Mouse (Mus musculus) stomach, postnatal 0 days (tissue): ENCODE measurements at regions not wholly inside any gene's neighbourhood (a gene's known extent, or its start where the extent isn't known, plus 50 kb on each side); places are given as distances from the start of the nearest gene placed in this dataset.
A peak's percentile ranks its signal among the peaks of the same experiment; 100 is the strongest.

Experiments
- ATAC-seq: fragments of 200-750 bp; cut with Nextera tagmentation; 2 replicates; pipeline ENCODE4 v1.8.0; 2017; ENCODE audit not compliant: low FRiP score, low TSS enrichment
- DNase-seq: peaks from one replicate; pipeline ENCODE4 v3.0.0-alpha.2; 2016; ENCODE audit warnings: low spot score
- H3K27ac ChIP-seq: fragments of 300-500 bp; sonication (generic); replicated peaks from 2 replicates; pipeline ENCODE4 v1.5.1; 2014; ENCODE audit warnings: mild to moderate bottlenecking, control low read depth
- H3K27me3 ChIP-seq: fragments of 300-500 bp; sonication (generic); 2 replicates; pipeline ENCODE4 v1.6.1; 2014; ENCODE audit warnings: low read length; ENCODE audit not compliant: control insufficient read depth, insufficient read depth
- H3K36me3 ChIP-seq: fragments of 300-500 bp; sonication (generic); 2 replicates; pipeline ENCODE4 v1.6.1; 2014; ENCODE audit warnings: low read length, mixed read lengths; ENCODE audit not compliant: control insufficient read depth, insufficient read depth
- H3K4me1 ChIP-seq: fragments of 300-500 bp; sonication (generic); replicated peaks from 2 replicates; pipeline ENCODE4 v1.6.1; 2014; ENCODE audit warnings: antibody characterized with exemption; ENCODE audit not compliant: control insufficient read depth, insufficient read depth
- H3K4me2 ChIP-seq: fragments of 300-500 bp; sonication (generic); replicated peaks from 2 replicates; pipeline ENCODE4 v1.6.1; 2014; ENCODE audit warnings: low read depth, mild to moderate bottlenecking, control low read depth, moderate library complexity
- H3K4me3 ChIP-seq: fragments of 300-500 bp; sonication (generic); 2 replicates; pipeline ENCODE4 v1.5.1; 2014; ENCODE audit warnings: low read depth, low read length, control low read depth
- H3K9ac ChIP-seq: fragments of 300-500 bp; sonication (generic); 2 replicates; pipeline ENCODE4 v1.6.1; 2014; ENCODE audit warnings: mild to moderate bottlenecking, low read length, control low read depth, mixed read lengths
- H3K9me3 ChIP-seq: fragments of 300-500 bp; sonication (generic); 2 replicates; pipeline ENCODE4 v1.6.1; 2016; ENCODE audit warnings: low read length; ENCODE audit not compliant: control insufficient read depth
- CTCF ChIP-seq: IDR thresholded peaks from 2 replicates; pipeline ENCODE4 v1.5.1; 2016; ENCODE audit warnings: antibody characterized with exemption, low read depth, mild to moderate bottlenecking, moderate library complexity
- EP300 ChIP-seq: optimal IDR thresholded peaks from 2 replicates; pipeline ENCODE3; 2016; ENCODE audit warnings: antibody characterized with exemption
- WGBS: fragments of 180-500 bp; shearing (Covaris S2); extraction: QIAGEN DNeasy Blood & Tissue Kit; methylation state at CpG from one replicate; pipeline ENCODE4 v1.1.7; 2014; 5-methylcytosine and 5-hydroxymethylcytosine counted together

- DNase-seq (no peak), ATAC-seq (no peak)
- Histone ChIP-seq H3K9ac (no peak overlapping the region), H3K27ac (no peak overlapping the region), H3K36me3 (no peaks in the 10 kb centered on the region), H3K4me1 (no peaks in the 10 kb centered on the region), H3K27me3 (no peaks in the 10 kb centered on the region), H3K9me3 (no peaks in the 10 kb centered on the region), H3K4me3 (no peak overlapping the region), H3K4me2 (no peak overlapping the region)
- WGBS, result 58% methylated on average over 6 of the region's 6 CpGs
- TF ChIP-seq EP300, result no peak
- TF ChIP-seq CTCF, result 0 out of 2 replicates have a peak, but pooled peaks have one; percentile 11
Measured at GRCm38 (mm10) chr8:89685696-89686095, 641.7 kb upstream of the Sall1 start.

- H3K27me3 ChIP-seq, result no peaks in the 10 kb centered on the region
- no peak for TF ChIP-seq EP300
- TF ChIP-seq CTCF, result no peak
- H3K4me1 ChIP-seq, result no peaks in the 10 kb centered on the region
- 81% methylated on average over 4 of the region's 4 CpGs for WGBS
- no peak overlapping the region for H3K4me3 ChIP-seq
- DNase-seq, result no peak
- H3K4me2 ChIP-seq, result no peak overlapping the region
- H3K9ac ChIP-seq, result no peak overlapping the region
- no peak for ATAC-seq
- no peak overlapping the region for H3K27ac ChIP-seq
- H3K36me3 ChIP-seq, result no peaks in the 10 kb centered on the region
- no peaks in the 10 kb centered on the region for H3K9me3 ChIP-seq
Measured at GRCm38 (mm10) chr8:89680937-89681336, 637.0 kb upstream of the Sall1 start.

- Histone ChIP-seq H3K9ac (no peak overlapping the region), H3K36me3 (no peaks in the 10 kb centered on the region), H3K4me1 (no peaks in the 10 kb centered on the region), H3K4me3 (no peak overlapping the region), H3K9me3 (no peaks in the 10 kb centered on the region), H3K27ac (no peak overlapping the region), H3K4me2 (no peak overlapping the region), H3K27me3 (no peaks in the 10 kb centered on the region)
- TF ChIP-seq EP300 (no peak), CTCF (no peak)
- 80% methylated on average over 5 of the region's 5 CpGs for WGBS
- DNase-seq, result no peak
- no peak for ATAC-seq
Measured at GRCm38 (mm10) chr8:89680341-89680740, 636.4 kb upstream of the Sall1 start.

GRCm38 (mm10) chr8:89679551-89679950, 635.6 kb upstream of the Sall1 start:
- H3K9me3 ChIP-seq, result no peaks in the 10 kb centered on the region
- no peak overlapping the region for H3K4me3 ChIP-seq
- no peak for DNase-seq
- WGBS, result 75% methylated on average over 4 of the region's 4 CpGs
- H3K9ac ChIP-seq, result no peak overlapping the region
- H3K4me1 ChIP-seq, result no peaks in the 10 kb centered on the region
- H3K27me3 ChIP-seq, result no peaks in the 10 kb centered on the region
- ATAC-seq, result no peak
- H3K4me2 ChIP-seq, result no peak overlapping the region
- H3K36me3 ChIP-seq, result no peaks in the 10 kb centered on the region
- TF ChIP-seq EP300 (no peak), CTCF (no peak)
- no peak overlapping the region for H3K27ac ChIP-seq

GRCm38 (mm10) chr8:89677266-89677665, 633.3 kb upstream of the Sall1 start:
- Histone ChIP-seq H3K27ac (no peak overlapping the region), H3K4me1 (no peaks in the 10 kb centered on the region), H3K4me2 (no peak overlapping the region), H3K9ac (no peak overlapping the region), H3K9me3 (no peaks in the 10 kb centered on the region), H3K4me3 (no peak overlapping the region), H3K36me3 (no peaks in the 10 kb centered on the region), H3K27me3 (no peaks in the 10 kb centered on the region)
- ATAC-seq (no peak), DNase-seq (no peak)
- 78% methylated on average over 5 of the region's 5 CpGs for WGBS
- TF ChIP-seq CTCF (no peak), EP300 (no peak)

- Histone ChIP-seq H3K27me3 (no peaks in the 10 kb centered on the region), H3K4me2 (no peak overlapping the region), H3K4me1 (no peaks in the 10 kb centered on the region), H3K36me3 (no peaks in the 10 kb centered on the region), H3K9ac (no peak overlapping the region), H3K9me3 (no peaks in the 10 kb centered on the region), H3K4me3 (no peak overlapping the region), H3K27ac (no peak overlapping the region)
- DNase-seq, result no peak
- no peak for TF ChIP-seq EP300
- TF ChIP-seq CTCF, result no peak
- ATAC-seq, result no peak
- 85% methylated on average over 4 of the region's 4 CpGs for WGBS
Measured at GRCm38 (mm10) chr8:89673911-89674310, 629.9 kb upstream of the Sall1 start.
